Mouse (Mus musculus) ES-E14 (cell line): ENCODE results near the gene Hspb7. TPM values are rescaled to one million over a fixed set of nuclear protein-coding genes. Genes with fewer than 3 reads are reported as not detected.

Source experiments
- DNase-seq: peaks from one replicate; pipeline ENCODE4 v3.0.0-alpha.2; 2013; ENCODE audit warnings: low read depth, low spot score
- H3K27ac ChIP-seq: 2 replicates; pipeline ENCODE4 v1.5.1; 2012; ENCODE audit warnings: low read depth, mild to moderate bottlenecking, low read length, moderate library complexity, mixed read lengths; ENCODE audit not compliant: poor library complexity, insufficient read depth, severe bottlenecking
- H3K36me3 ChIP-seq: 2 replicates; pipeline ENCODE4 v1.6.1; 2012; ENCODE audit warnings: mild to moderate bottlenecking, low read length, moderate library complexity, mixed read lengths; ENCODE audit not compliant: control insufficient read depth, poor library complexity, insufficient read depth, severe bottlenecking
- H3K4me1 ChIP-seq, 2 experiments: fragments of 150-350 bp in 1 of 2; sonication (generic) in 1 of 2; 2 replicates each; pipeline ENCODE4 v1.6.1; 2012; ENCODE audit warnings: low read length in 2 of 2, mild to moderate bottlenecking in 1 of 2, mixed read lengths in 1 of 2; ENCODE audit not compliant: control insufficient read depth in 2 of 2, insufficient read depth in 2 of 2, poor library complexity in 1 of 2
- H3K4me3 ChIP-seq, 2 experiments: fragments of 150-350 bp in 1 of 2; sonication (generic) in 1 of 2; 2 replicates each; pipeline ENCODE4 v1.5.1; 2012; ENCODE audit warnings: low read length in 2 of 2, low read depth in 1 of 2, mild to moderate bottlenecking in 1 of 2, mixed read lengths in 1 of 2; ENCODE audit not compliant: insufficient read depth in 1 of 2, poor library complexity in 1 of 2, severe bottlenecking in 1 of 2
- H3K9ac ChIP-seq: 2 replicates; pipeline ENCODE4 v1.6.1; 2012; ENCODE audit warnings: low read depth, mild to moderate bottlenecking, low read length, mixed read lengths; ENCODE audit not compliant: poor library complexity, insufficient read depth, severe bottlenecking
- H3K9me3 ChIP-seq: fragments of 150-350 bp; sonication (generic); 2 replicates; pipeline ENCODE4 v1.6.1; 2012; ENCODE audit warnings: low read depth, mild to moderate bottlenecking, low read length; ENCODE audit not compliant: control insufficient read depth, insufficient read depth
- CHD2 ChIP-seq: IDR thresholded peaks from 2 replicates; pipeline ENCODE4 v1.6.1; 2014; ENCODE audit warnings: mild to moderate bottlenecking, low read depth, low read length, inconsistent platforms
- HCFC1 ChIP-seq: IDR thresholded peaks from 2 replicates; pipeline ENCODE4 v1.6.1; 2012; ENCODE audit warnings: low read length, inconsistent platforms, borderline replicate concordance; ENCODE audit not compliant: insufficient read depth
- MAFK ChIP-seq: IDR thresholded peaks from 2 replicates; pipeline ENCODE4 v1.6.1; 2014; ENCODE audit warnings: mild to moderate bottlenecking, low read depth, low read length, inconsistent platforms; ENCODE audit not compliant: insufficient read depth
- ZC3H11A ChIP-seq: IDR thresholded peaks from 2 replicates; pipeline ENCODE4 v1.6.1; 2012; ENCODE audit warnings: low read depth, mild to moderate bottlenecking, inconsistent platforms, low read length, borderline replicate concordance
- ZNF384 ChIP-seq: IDR thresholded peaks from 2 replicates; pipeline ENCODE4 v1.6.1; 2012; ENCODE audit warnings: low read depth, low read length, inconsistent platforms
- in situ Hi-C, 2 experiments: fragments of 600-800 bp; cut with MboI; formaldehyde crosslinking; loops; one replicate each; pipeline ENCODE4 v1.15.1; 2025; ENCODE audit warnings: low sequenced_read_pairs in 2 of 2, inconsistent platforms in 1 of 2; ENCODE audit not compliant: unreplicated experiment in 2 of 2
- total RNA-seq: library from RNA; depleted of rRNA; stranded (reverse); fragments of 300-350 nt; gene quantifications from 2 replicates; pipeline ENCODE4 v1.2.3, GENCODE M21; 2012

Hspb7 gene
- total RNA-seq, 1 experiment = not detected

DNA sequence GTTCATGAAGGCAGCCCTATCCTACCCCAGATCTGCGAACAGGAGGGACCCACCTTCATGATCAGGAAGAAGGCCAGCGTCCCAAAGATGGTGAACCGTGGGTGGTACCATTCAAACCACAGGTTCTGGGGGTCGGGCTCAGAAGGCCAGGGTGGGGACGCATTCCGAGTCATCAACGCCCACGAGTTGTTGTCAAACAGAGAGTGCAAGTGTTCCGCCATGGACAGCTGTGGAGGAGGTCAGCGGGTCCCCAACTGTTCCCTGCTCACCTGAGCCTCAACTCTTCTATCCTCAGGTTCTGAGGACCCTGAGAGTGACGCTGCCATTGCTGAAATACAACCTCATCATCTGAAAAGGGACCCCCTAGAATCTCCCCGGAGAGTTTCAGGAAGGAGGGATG is 29.3 kb upstream of the Hspb7 start:
- no peak for DNase-seq
- TF ChIP-seq ZNF384 = no peak
- TF ChIP-seq ZC3H11A = no peak
- TF ChIP-seq CHD2 = no peak
- TF ChIP-seq MAFK = no peak
- TF ChIP-seq HCFC1 = no peak
- Histone ChIP-seq H3K4me3 (no peak overlapping the region), H3K4me1 (peaks cover 0 to 13% of the 10 kb centered on the region in 2 experiments; a peak in 2 of 4 replicates), H3K9me3 (no peaks in the 10 kb centered on the region), H3K36me3 (no peaks in the 10 kb centered on the region), H3K27ac (no peak overlapping the region), H3K9ac (no peak overlapping the region)
- in situ Hi-C loops = no loop called here

DNA sequence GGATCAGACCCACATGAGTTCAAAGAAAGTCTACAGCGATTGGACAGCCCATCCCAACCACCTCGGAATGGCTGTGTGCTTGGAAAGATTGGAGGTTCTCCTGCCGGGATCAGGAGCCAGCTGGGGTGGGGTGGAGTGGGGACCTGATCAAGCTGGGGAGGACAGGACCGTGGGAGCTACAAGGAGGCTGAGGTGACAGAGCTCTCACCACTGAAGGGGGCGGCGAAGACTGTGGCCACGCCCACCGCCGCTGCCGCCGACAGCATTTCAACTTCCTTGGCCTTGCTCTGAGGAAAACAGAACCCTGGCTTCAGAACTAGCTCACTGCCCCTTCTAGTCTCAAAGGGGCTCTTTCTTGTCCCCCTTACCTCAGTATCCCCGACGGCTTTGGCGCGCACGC is 25.8 kb upstream of the Hspb7 start:
- no peaks in the 10 kb centered on the region for H3K9me3 ChIP-seq
- H3K27ac ChIP-seq = no peak overlapping the region
- TF ChIP-seq HCFC1 = no peak
- TF ChIP-seq CHD2 = no peak
- TF ChIP-seq ZNF384 = no peak
- no peak for TF ChIP-seq MAFK
- no peak for TF ChIP-seq ZC3H11A
- in situ Hi-C loops = no loop called here
- no peaks in the 10 kb centered on the region for H3K36me3 ChIP-seq
- no peak for DNase-seq
- no peak overlapping the region for H3K4me3 ChIP-seq
- H3K4me1 ChIP-seq = peaks cover 0 to 10% of the 10 kb centered on the region in 2 experiments; a peak in 2 of 4 replicates
- no peak overlapping the region for H3K9ac ChIP-seq

DNA sequence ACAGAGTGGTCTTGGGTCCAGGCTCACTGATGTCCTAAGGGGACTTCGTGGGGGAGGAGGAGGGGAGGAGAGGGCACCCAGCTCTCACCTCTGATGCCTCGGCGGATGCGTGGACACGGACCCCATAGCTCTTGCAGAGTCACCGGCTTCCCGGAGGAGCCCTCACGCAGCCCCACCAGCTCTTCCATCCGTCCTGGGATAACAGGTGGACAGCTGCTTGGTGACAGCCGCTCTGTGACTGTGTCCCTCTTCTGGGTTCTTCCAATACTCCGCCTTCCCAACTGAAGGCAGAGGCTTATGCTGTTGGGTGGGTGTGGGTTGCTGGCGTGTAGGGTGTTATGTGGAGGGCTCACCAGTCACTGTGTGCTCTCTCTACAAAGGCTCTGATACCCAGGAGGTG is 22.7 kb upstream of the Hspb7 start:
- DNase-seq = no peak
- Histone ChIP-seq H3K9me3 (no peaks in the 10 kb centered on the region), H3K27ac (no peak overlapping the region), H3K9ac (no peak overlapping the region), H3K4me1 (peaks cover 0 to 10% of the 10 kb centered on the region in 2 experiments; a peak in 2 of 4 replicates), H3K4me3 (no peak overlapping the region), H3K36me3 (no peaks in the 10 kb centered on the region)
- TF ChIP-seq ZNF384 (no peak), ZC3H11A (no peak), HCFC1 (no peak), CHD2 (no peak), MAFK (no peak)
- in situ Hi-C loops = no loop called here

DNA sequence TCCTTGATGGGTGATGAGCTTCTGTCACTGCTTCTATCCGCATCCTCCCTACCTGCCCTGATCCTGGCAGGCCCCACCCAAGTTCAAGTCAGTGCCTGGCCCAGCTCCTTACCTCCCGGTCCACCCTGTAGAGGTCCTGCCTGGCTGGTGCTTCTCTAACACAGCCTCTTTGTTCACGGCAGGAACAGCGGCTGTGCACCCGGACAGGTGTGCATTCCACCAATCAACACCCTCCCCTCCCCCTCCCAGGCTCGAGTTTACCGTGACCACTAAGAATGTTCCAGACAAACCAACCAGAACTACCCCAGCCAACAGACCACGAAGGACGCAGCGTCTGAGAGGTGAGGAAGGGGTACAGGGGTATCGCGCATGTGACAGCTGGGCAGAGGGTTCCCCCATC is 22.0 kb upstream of the Hspb7 start, which contains the start of gene Clcnka:
TSS of gene Clcnka (minus strand) at position 180 of the 400 bp plus-strand sequence.
- DNase-seq = no peak
- Histone ChIP-seq H3K36me3 (no peaks in the 10 kb centered on the region), H3K9ac (no peak within 1 kb of the TSS), H3K4me1 (peaks cover 0 to 10% of the 10 kb centered on the region in 2 experiments; a peak in 2 of 4 replicates), H3K4me3 (no peak within 1 kb of the TSS), H3K9me3 (no peaks in the 10 kb centered on the region), H3K27ac (no peak within 1 kb of the TSS)
- in situ Hi-C loops = no loop called here
- TF ChIP-seq HCFC1 = no peak
- TF ChIP-seq CHD2 = no peak
- TF ChIP-seq ZC3H11A = no peak
- no peak for TF ChIP-seq MAFK
- no peak for TF ChIP-seq ZNF384

DNA sequence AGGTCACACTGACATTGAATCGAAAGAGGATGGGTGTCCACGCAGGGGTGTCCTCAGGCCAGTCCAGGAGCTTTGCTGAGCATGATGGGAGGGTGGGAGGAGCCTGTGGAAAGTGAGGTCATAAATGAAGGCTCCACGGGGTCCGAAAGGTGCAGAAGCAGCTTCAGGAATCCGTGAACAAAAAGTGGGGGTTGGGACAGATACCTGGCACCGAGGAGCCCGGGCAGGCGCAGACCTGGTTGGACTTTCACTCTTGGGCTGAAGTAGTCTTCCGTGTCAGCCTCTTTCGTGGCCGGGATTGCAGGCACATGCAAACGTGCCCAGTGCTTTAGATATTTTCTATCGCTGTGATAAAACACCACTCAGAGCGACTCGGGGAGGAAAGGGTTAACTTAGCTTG is 20.4 kb upstream of the Hspb7 start:
- Histone ChIP-seq H3K9ac (no peak overlapping the region), H3K27ac (no peak overlapping the region), H3K4me1 (peaks cover 0 to 4% of the 10 kb centered on the region in 2 experiments; a peak in 1 of 4 replicates), H3K36me3 (no peaks in the 10 kb centered on the region), H3K4me3 (no peak overlapping the region), H3K9me3 (no peaks in the 10 kb centered on the region)
- DNase-seq = no peak
- in situ Hi-C loops = loop anchor here in 1 of 2 experiments (5.0 kb wide), 1 partner anchor 77 kb away; no protein-coding TSS in a partner anchor
- TF ChIP-seq MAFK (no peak), CHD2 (no peak), ZNF384 (no peak), ZC3H11A (no peak), HCFC1 (no peak)
